Comparison of ENCODE assay signal across 9 mouse cellular contexts in the genomic region with DNA sequence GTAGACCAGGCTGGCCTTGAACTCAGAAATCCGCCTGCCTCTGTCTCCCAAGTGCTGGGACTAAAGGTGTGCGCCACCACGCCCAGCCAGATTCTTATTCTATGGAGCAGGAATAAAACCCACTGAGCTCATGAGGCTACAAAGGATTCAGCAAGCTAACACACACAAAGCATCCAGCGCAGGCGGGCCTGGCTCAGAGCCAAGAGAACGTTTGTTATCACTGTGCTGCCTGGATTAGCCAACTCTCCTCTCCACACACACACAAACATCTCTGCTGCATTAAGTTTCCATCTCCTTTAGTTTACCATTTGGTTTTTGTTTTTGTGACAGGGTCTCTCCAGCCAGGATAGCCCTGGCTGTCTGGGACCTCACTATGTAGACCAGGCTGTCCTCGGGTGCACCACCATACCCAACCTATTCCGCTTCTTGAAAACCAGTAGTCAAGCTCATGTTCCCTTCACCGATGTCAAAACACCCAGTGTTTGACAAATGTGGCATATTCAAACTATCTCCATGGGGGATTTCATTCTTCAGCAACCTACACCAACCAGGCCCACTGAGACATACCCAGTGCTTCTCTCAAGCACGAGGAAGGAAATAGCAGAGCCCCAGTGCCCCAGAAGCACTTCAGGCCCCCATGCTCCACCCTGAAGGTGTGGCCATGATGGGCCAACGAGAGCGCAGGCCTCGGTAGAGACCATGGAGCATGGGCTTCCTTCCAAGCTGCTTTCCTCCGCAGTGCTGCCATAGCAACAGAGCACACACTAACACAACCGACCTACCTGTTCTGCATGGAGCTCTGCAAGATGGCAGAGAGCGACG. TPM values are rescaled to one million over a fixed set of nuclear protein-coding genes. Genes with fewer than 3 reads are reported as not detected.
DNase-seq lines count a peak whose midpoint lies in the region; ATAC-seq and TF ChIP-seq lines count a peak whose summit lies in the region.
"Had no signal": no experiment of that assay in that cellular context is flagged by ENCODE, and none has a peak within 500 bp of the region (broad histone marks: within the 10 kb centered on the region; RNA-seq: fewer than 3 reads in every experiment).

No protein-coding gene starts in this region.

- H3K4me3 ChIP-seq in intestine, embryonic 16.5 days (ENCODE audit: low read length): no peak overlapping the region
- no peak overlapping the region for H3K4me3 ChIP-seq in stomach, postnatal 0 days (ENCODE audit: low read depth, low read length)
- H3K4me3 ChIP-seq: limb, embryonic 12.5 days had no signal

- H3K9me3 ChIP-seq in intestine, embryonic 16.5 days (ENCODE audit: control insufficient read depth, low read length): no peaks in the 10 kb centered on the region
- H3K9me3 ChIP-seq in stomach, postnatal 0 days (ENCODE audit: control insufficient read depth, low read length): no peaks in the 10 kb centered on the region
- H3K9me3 ChIP-seq: limb, embryonic 12.5 days had no signal

- TF ChIP-seq EP300 in stomach, postnatal 0 days (optimal IDR thresholded peaks at IDR 0.05): no peak

- 43% methylated on average over 17 of the region's 17 CpGs for WGBS in intestine, embryonic 16.5 days
- 40% methylated on average over 17 of the region's 17 CpGs for WGBS in stomach, postnatal 0 days

- intact Hi-C loops in left cerebral cortex, postnatal 14 days (cut with DNase I): no loop called here

- DNase-seq in Muller cell, postnatal 12 days (ENCODE audit: inconsistent ontology term): peak; percentile 58
- DNase-seq in adrenal gland, postnatal 25 days: peak; percentile 73
- DNase-seq in frontal cortex, postnatal 10 days (ENCODE audit: low spot score in 2 of 2): peak; percentile 59 to 70
- peak; percentile 87 to 89 for DNase-seq in left cerebral cortex, postnatal 14 days (ENCODE audit: low spot score in 2 of 2)
- peak; percentile 85 for DNase-seq in stomach, postnatal 0 days (ENCODE audit: low spot score)
- DNase-seq in gastrocnemius, postnatal 25 days: no peak

- peaks cover 39% of the 10 kb centered on the region for H3K36me3 ChIP-seq in intestine, embryonic 16.5 days (ENCODE audit: control insufficient read depth, insufficient read depth, low read length)
- peaks cover 32% of the 10 kb centered on the region for H3K36me3 ChIP-seq in stomach, postnatal 0 days (ENCODE audit: control insufficient read depth, insufficient read depth, low read length)

- H3K27me3 ChIP-seq in intestine, embryonic 16.5 days (replicated peaks; ENCODE audit: control insufficient read depth, insufficient read depth, low read length): no peaks in the 10 kb centered on the region
- H3K27me3 ChIP-seq in stomach, postnatal 0 days (ENCODE audit: control insufficient read depth, insufficient read depth, low read length): no peaks in the 10 kb centered on the region
- H3K27me3 ChIP-seq: limb, embryonic 12.5 days had no signal

- no peak for TF ChIP-seq CTCF in stomach, postnatal 0 days (IDR thresholded peaks at IDR 0.05; ENCODE audit: low read depth)

- peak; percentile 78 for ATAC-seq in intestine, embryonic 16.5 days
- peak; percentile 89 for ATAC-seq in megakaryocyte-erythroid progenitor cell, adult 5-6 weeks (replicated peaks; ENCODE audit: low FRiP score, low TSS enrichment, poor library complexity, severe bottlenecking)
- ATAC-seq in stomach, postnatal 0 days (ENCODE audit: low FRiP score, low TSS enrichment): peak; percentile 72

- peaks cover 31% of the 10 kb centered on the region for H3K4me1 ChIP-seq in intestine, embryonic 16.5 days (ENCODE audit: control insufficient read depth, insufficient read depth, low read length)
- no peaks in the 10 kb centered on the region for H3K4me1 ChIP-seq in stomach, postnatal 0 days (replicated peaks; ENCODE audit: control insufficient read depth, insufficient read depth)
- H3K4me1 ChIP-seq: limb, embryonic 12.5 days had no signal

- no peak overlapping the region for H3K4me2 ChIP-seq in intestine, embryonic 16.5 days (ENCODE audit: low read depth, low read length)
- H3K4me2 ChIP-seq in stomach, postnatal 0 days (replicated peaks; ENCODE audit: low read depth): no peak overlapping the region
- H3K4me2 ChIP-seq: limb, embryonic 12.5 days had no signal

- peak overlapping the region; percentile 83 for H3K27ac ChIP-seq in intestine, embryonic 16.5 days (ENCODE audit: low read length)
- H3K27ac ChIP-seq in stomach, postnatal 0 days (replicated peaks): no peak overlapping the region
- H3K27ac ChIP-seq: limb, embryonic 12.5 days had no signal

- H3K9ac ChIP-seq in intestine, embryonic 16.5 days (ENCODE audit: low read depth, low read length): no peak overlapping the region
- no peak overlapping the region for H3K9ac ChIP-seq in stomach, postnatal 0 days (ENCODE audit: low read length)
- H3K9ac ChIP-seq: limb, embryonic 12.5 days had no signal

RNA-seq across cellular contexts. Expression of a gene that starts 19.6 kb away (rescaled TPM):
- total RNA-seq in adrenal gland, postnatal 25 days (2021): 25.6 and 27.6 TPM in 2 replicates
- polyA plus RNA-seq in intestine, embryonic 16.5 days (2015; fragmentation: Nextera tagmentation; extraction: Ambion mirVana): 15.0 and 17.1 TPM in 2 replicates
- total RNA-seq in left cerebral cortex, postnatal 14 days (2021): 100 to 1,000 TPM; 214 to 248 TPM
- 39.0 and 40.9 TPM in 2 replicates for total RNA-seq in megakaryocyte-erythroid progenitor cell, adult 5-6 weeks (2014; fragmentation: Nextera tagmentation)
- total RNA-seq in megakaryocyte-erythroid progenitor cell, adult 5-6 weeks (2017): 15.8 and 18.4 TPM in 2 replicates
- 16.3 and 16.6 TPM in 2 replicates for polyA plus RNA-seq in stomach, postnatal 0 days (2015; fragmentation: Nextera tagmentation; extraction: Ambion mirVana)
- 1 to 10 TPM; 4.7 to 7.5 TPM for total RNA-seq in gastrocnemius, postnatal 25 days (2021)

RNA-seq across cellular contexts. Expression of a gene that starts 22.4 kb away (rescaled TPM):
- 206 and 209 TPM in 2 replicates for total RNA-seq in adrenal gland, postnatal 25 days (2021)
- polyA plus RNA-seq in intestine, embryonic 16.5 days (2015; fragmentation: Nextera tagmentation; extraction: Ambion mirVana): 322 and 351 TPM in 2 replicates
- 100 to 1,000 TPM; 239 to 248 TPM for total RNA-seq in left cerebral cortex, postnatal 14 days (2021)
- 338 and 413 TPM in 2 replicates for total RNA-seq in megakaryocyte-erythroid progenitor cell, adult 5-6 weeks (2014; fragmentation: Nextera tagmentation)
- 279 and 302 TPM in 2 replicates for total RNA-seq in megakaryocyte-erythroid progenitor cell, adult 5-6 weeks (2017)
- polyA plus RNA-seq in stomach, postnatal 0 days (2015; fragmentation: Nextera tagmentation; extraction: Ambion mirVana): 168 and 169 TPM in 2 replicates
- 100 to 1,000 TPM; 247 to 262 TPM for total RNA-seq in gastrocnemius, postnatal 25 days (2021)

RNA-seq across cellular contexts. Expression of a gene that starts 51.1 kb away (rescaled TPM):
- total RNA-seq in adrenal gland, postnatal 25 days (2021): 20.8 and 37.1 TPM in 2 replicates
- polyA plus RNA-seq in intestine, embryonic 16.5 days (2015; fragmentation: Nextera tagmentation; extraction: Ambion mirVana): 26.9 and 32.4 TPM in 2 replicates
- total RNA-seq in left cerebral cortex, postnatal 14 days (2021): 10 to 100 TPM; 44.6 to 53.8 TPM
- 7.6 and 10.4 TPM in 2 replicates for total RNA-seq in megakaryocyte-erythroid progenitor cell, adult 5-6 weeks (2014; fragmentation: Nextera tagmentation)
- total RNA-seq in megakaryocyte-erythroid progenitor cell, adult 5-6 weeks (2017): 15.4 and 22.2 TPM in 2 replicates
- polyA plus RNA-seq in stomach, postnatal 0 days (2015; fragmentation: Nextera tagmentation; extraction: Ambion mirVana): 16.9 and 19.1 TPM in 2 replicates
- total RNA-seq in gastrocnemius, postnatal 25 days (2021): 10 to 100 TPM; 16.9 to 18.7 TPM
